Mouse (Mus musculus): ENCODE measurements around the gene Tmem123. TPM values are rescaled to one million over a fixed set of nuclear protein-coding genes. Genes with fewer than 3 reads are reported as not detected.

Gene Tmem123
- polyA plus RNA-seq, 1 experiment from 2014 or later = 84.2 TPM

DNA sequence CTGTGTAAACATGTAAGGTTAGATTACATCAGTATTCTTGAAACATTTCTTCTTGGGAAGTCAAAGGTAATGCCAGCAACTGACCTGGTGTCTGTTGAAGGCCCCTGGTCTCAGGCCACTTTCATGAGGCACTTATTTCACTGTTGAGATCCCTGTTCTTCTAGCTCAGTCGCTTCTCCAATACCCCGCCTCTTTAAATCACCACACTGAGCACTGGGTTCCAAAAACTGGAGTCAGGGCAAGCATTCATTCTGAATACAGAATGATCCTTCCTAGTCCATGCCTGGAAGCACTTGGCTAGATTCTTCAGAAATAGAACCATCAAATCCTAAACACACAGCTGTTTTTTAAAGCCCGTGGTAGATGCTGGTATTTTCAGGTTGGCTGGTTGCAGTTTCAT, 1.1 kb upstream of the Tmem123 start:
- Histone ChIP-seq H3K27ac (replicated peaks) (no peak overlapping the region), H3K4me3 (no peak overlapping the region), H3K4me1 (peaks cover 37% of the 10 kb centered on the region), H3K9ac (no peak overlapping the region), H3K36me3 (no peaks in the 10 kb centered on the region), H3K27me3 (replicated peaks) (no peaks in the 10 kb centered on the region), H3K4me2 (peak overlapping the region; percentile 79; the same call in 1 of the 2 replicates), H3K9me3 (peaks cover 4% of the 10 kb centered on the region)
- no peak for ATAC-seq (ENCODE audit: extremely low read depth, insufficient number of reproducible peaks, low FRiP score, low TSS enrichment)
- 89% methylated on average over 3 of the region's 3 CpGs for WGBS

DNA sequence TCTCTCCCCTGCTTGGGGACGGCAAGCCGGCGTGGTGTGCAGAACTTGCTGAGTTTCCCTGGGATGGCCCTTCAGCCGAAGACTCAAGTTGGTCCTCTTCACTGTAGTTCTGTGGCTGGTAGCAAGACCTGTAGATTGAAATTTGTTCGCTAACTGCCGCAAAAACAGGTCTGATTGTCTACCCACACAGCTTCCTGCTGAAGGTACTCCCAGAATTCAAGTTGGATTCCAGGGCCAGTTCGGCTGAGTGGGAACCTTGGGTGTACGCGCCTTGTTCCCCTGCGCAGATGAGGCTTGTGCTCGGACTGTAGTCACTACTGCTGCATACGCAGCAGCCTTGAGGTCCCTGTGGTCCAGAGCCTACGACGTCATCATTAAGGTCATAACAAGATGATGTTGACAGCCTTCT, 626 bp downstream of the Tmem123 start:
- Histone ChIP-seq H3K4me2 (peak overlapping the region; percentile 79), H3K4me3 (peak overlapping the region; percentile 71), H3K27ac (replicated peaks) (peak overlapping the region; percentile 87), H3K27me3 (replicated peaks) (no peaks in the 10 kb centered on the region), H3K9ac (peak overlapping the region; percentile 86), H3K4me1 (peaks cover 54% of the 10 kb centered on the region), H3K9me3 (no peaks in the 10 kb centered on the region), H3K36me3 (peaks cover 12% of the 10 kb centered on the region)
- under 1% methylated on average over 14 of the region's 14 CpGs for WGBS
- ATAC-seq (ENCODE audit: extremely low read depth, insufficient number of reproducible peaks, low FRiP score, low TSS enrichment) = no peak

DNA sequence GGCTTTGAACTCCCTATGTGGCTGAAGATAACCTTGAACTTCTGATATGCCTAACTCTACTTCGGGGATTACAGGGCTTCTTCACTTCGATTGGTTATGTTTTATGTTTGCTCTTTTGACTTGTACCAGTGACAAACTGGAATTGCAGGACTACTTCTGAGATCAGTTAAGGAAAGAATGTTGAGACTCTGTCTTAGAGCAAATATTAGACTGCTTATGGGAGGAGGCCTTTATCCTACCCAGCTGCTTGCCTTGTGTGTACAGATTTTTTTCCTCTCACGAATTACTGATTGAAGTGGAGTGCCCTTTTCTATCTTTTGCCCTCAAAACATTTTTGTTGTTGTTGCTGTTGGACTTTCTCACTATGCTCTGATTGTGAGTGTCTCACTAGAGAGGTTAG, 1.4 kb downstream of the Tmem123 start:
- H3K4me3 ChIP-seq = peak overlapping the region; percentile 71
- H3K9me3 ChIP-seq = no peaks in the 10 kb centered on the region
- WGBS = 25% methylated on average over 3 of the region's 3 CpGs
- peak overlapping the region; percentile 87; the same call in 1 of the 2 replicates for H3K27ac ChIP-seq (replicated peaks)
- H3K4me2 ChIP-seq = peak overlapping the region; percentile 79
- H3K9ac ChIP-seq = peak overlapping the region; percentile 86
- peaks cover 18% of the 10 kb centered on the region for H3K36me3 ChIP-seq
- ATAC-seq (ENCODE audit: extremely low read depth, insufficient number of reproducible peaks, low FRiP score, low TSS enrichment) = no peak
- peaks cover 62% of the 10 kb centered on the region for H3K4me1 ChIP-seq
- no peaks in the 10 kb centered on the region for H3K27me3 ChIP-seq (replicated peaks)

DNA sequence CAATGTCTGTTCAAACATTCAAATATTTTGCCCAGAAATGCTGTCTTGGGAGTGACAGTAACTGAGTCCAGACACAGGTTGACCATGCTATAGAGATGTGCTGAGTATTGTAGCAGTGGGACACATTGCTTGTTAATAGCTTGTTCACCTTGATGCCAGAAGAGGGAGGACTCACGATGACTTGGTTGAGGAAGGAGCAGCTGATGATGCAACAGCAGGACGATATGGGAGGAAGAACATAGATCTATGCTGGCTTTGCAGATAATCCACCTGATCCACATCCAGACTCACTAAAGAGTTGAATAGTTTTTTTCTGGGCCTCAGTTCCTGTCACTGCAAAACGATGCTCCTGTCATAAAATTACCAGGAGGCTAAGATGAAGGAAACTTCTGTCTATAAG, 2.7 kb downstream of the Tmem123 start:
- Histone ChIP-seq H3K4me2 (no peak overlapping the region), H3K9me3 (no peaks in the 10 kb centered on the region), H3K27ac (replicated peaks) (no peak overlapping the region), H3K9ac (no peak overlapping the region), H3K36me3 (peaks cover 24% of the 10 kb centered on the region), H3K27me3 (replicated peaks) (no peaks in the 10 kb centered on the region), H3K4me1 (peaks cover 69% of the 10 kb centered on the region), H3K4me3 (no peak overlapping the region)
- 61% methylated on average over 3 of the region's 3 CpGs for WGBS
- ATAC-seq (ENCODE audit: extremely low read depth, insufficient number of reproducible peaks, low FRiP score, low TSS enrichment) = no peak

DNA sequence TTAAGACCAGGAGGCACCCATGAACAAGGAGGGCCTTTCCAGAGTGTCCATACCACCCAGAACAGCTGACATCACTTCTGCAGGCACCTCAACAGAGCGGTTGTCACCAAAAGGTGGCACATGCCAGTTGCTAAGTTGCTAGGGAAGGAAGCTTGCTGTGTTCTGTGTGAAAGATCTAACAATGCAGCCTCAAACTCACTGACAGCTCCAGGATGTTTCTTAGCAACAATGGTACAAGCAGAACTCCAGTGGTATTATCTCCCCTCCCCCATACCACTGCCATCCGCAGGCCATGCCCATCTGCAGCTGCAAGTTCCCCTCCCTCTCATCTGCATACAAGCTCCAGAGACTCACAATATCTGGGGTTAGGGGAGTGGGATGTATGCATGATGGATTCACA, 3.7 kb downstream of the Tmem123 start:
- peaks cover 78% of the 10 kb centered on the region for H3K4me1 ChIP-seq
- H3K27me3 ChIP-seq (replicated peaks) = no peaks in the 10 kb centered on the region
- no peak overlapping the region for H3K4me2 ChIP-seq
- no peak overlapping the region for H3K9ac ChIP-seq
- H3K27ac ChIP-seq (replicated peaks) = no peak overlapping the region
- whole genome bisulfite sequencing = 29% methylated on average over 2 of the region's 2 CpGs
- ATAC-seq (ENCODE audit: extremely low read depth, insufficient number of reproducible peaks, low FRiP score, low TSS enrichment) = no peak
- peaks cover 32% of the 10 kb centered on the region for H3K36me3 ChIP-seq
- no peak overlapping the region for H3K4me3 ChIP-seq
- no peaks in the 10 kb centered on the region for H3K9me3 ChIP-seq

DNA sequence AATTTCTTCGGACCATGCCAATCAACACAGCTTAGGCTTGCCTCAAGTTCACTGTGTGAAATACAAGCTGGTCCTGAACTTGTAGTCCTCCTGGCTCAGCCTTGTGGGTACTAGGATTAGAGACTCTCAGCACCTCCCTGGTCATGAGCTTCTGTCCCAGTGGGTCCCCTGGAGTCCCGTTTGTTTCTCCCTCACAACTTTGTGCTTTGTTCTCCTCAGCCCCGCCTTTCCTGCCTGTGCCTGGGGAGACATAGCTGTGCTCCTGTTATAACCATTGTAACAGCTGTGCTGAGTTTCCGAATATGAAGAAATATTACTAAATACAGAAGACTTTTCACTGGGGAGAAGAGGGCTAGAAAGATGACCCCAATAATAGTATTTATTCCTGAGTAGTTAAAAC, 5.2 kb downstream of the Tmem123 start:
- Histone ChIP-seq H3K9ac (no peak overlapping the region), H3K36me3 (peaks cover 48% of the 10 kb centered on the region), H3K4me3 (no peak overlapping the region), H3K4me2 (no peak overlapping the region), H3K4me1 (peaks cover 76% of the 10 kb centered on the region), H3K27me3 (replicated peaks) (no peaks in the 10 kb centered on the region), H3K27ac (replicated peaks) (no peak overlapping the region), H3K9me3 (no peaks in the 10 kb centered on the region)
- ATAC-seq (ENCODE audit: extremely low read depth, insufficient number of reproducible peaks, low FRiP score, low TSS enrichment) = no peak
- WGBS = 65% methylated on average over 4 of the region's 4 CpGs

DNA sequence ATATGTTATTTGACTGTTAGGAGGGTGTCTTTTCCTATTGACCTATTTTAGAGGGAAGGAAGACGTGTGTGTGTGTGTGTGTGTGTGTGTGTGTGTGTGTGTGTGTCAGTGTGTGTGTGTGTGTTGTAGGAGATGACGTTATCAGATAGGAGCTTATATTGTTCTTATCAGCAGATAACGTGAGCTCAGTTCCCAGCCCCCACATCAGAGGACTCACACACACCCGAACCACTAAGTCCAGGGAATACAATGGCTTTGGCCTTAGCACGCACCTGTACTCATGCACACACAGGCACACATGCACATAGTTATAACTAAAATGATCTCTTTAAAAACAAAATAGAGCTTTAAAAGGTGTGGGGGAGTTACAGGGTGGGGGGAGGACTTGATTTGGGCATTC, 5.7 kb downstream of the Tmem123 start:
- Histone ChIP-seq H3K9ac (no peak overlapping the region), H3K9me3 (no peaks in the 10 kb centered on the region), H3K27ac (replicated peaks) (0 out of 2 replicates have a peak overlapping the region, but pooled peaks have one; percentile 16), H3K36me3 (peaks cover 52% of the 10 kb centered on the region), H3K27me3 (replicated peaks) (no peaks in the 10 kb centered on the region), H3K4me3 (no peak overlapping the region), H3K4me1 (peaks cover 79% of the 10 kb centered on the region), H3K4me2 (peak overlapping the region; percentile 2; the same call in 1 of the 2 replicates)
- no peak for ATAC-seq (ENCODE audit: extremely low read depth, insufficient number of reproducible peaks, low FRiP score, low TSS enrichment)
- 68% methylated on average over 5 of the region's 5 CpGs for whole genome bisulfite sequencing

DNA sequence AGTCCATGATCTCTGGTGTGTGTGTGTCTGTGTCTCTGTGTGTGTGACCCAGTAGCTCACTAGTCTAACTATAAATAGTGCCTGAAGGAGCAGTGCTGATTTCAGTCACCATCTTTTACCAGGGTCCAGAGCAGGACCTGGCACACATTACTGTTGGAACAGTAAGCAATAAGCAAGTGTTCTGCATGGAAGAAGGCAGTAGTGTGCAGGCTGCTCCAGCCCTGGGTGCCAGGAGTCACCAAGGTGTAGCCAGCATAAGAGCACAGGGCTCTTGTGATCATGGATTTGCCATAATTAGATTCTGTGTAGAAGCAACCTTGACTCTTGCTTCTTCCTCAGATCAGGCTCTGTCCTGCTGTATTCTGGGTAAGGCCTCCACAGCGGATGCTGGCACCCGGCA, 8.5 kb downstream of the Tmem123 start:
- Histone ChIP-seq H3K9me3 (no peaks in the 10 kb centered on the region), H3K4me3 (no peak overlapping the region), H3K4me2 (no peak overlapping the region), H3K9ac (no peak overlapping the region), H3K27me3 (replicated peaks) (no peaks in the 10 kb centered on the region), H3K4me1 (peaks cover 59% of the 10 kb centered on the region), H3K36me3 (peaks cover 71% of the 10 kb centered on the region), H3K27ac (replicated peaks) (peak overlapping the region; percentile 16)
- 93% methylated on average over 2 of the region's 2 CpGs for WGBS
- ATAC-seq (ENCODE audit: extremely low read depth, insufficient number of reproducible peaks, low FRiP score, low TSS enrichment) = no peak

DNA sequence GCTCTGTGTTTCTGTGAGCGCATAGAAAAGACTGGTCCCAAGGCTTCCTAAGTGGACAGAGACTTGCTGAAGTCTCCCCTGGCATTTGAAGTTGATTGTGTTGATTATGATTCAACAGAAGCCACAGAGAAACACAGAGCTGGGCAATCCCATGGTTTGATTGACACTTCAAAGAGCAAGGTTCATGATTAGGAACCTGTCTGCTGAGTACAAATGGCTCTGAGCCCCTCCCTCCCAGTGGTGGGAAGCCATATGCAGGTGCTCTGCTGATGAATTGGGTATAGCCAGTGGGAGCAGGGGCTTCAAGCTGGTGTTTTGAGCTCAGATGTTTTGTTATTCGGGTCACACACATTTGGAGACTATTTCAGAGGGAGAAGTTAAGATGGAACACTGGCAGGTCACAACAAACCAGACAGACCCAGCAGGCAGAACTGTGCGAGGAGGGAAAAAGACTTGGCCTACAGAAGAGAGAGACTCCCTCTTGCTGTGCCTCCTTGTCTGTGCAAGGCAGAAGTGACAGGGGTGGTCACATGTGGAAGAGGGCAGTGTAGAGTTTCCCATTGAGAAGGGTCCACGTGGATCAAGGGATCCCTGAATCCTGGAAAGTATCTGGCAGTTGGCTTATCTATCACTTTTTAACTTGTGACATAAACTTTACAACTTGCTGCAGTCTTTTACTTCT, 9.1 kb downstream of the Tmem123 start:
- Histone ChIP-seq H3K4me2 (no peak overlapping the region), H3K36me3 (peaks cover 76% of the 10 kb centered on the region), H3K9ac (no peak overlapping the region), H3K9me3 (no peaks in the 10 kb centered on the region), H3K4me1 (peaks cover 54% of the 10 kb centered on the region), H3K4me3 (no peak overlapping the region), H3K27me3 (replicated peaks) (no peaks in the 10 kb centered on the region), H3K27ac (replicated peaks) (0 out of 2 replicates have a peak overlapping the region, but pooled peaks have one; percentile 16)
- no peak for ATAC-seq (ENCODE audit: extremely low read depth, insufficient number of reproducible peaks, low FRiP score, low TSS enrichment)
- 81% methylated on average over 4 of the region's 4 CpGs for WGBS

DNA sequence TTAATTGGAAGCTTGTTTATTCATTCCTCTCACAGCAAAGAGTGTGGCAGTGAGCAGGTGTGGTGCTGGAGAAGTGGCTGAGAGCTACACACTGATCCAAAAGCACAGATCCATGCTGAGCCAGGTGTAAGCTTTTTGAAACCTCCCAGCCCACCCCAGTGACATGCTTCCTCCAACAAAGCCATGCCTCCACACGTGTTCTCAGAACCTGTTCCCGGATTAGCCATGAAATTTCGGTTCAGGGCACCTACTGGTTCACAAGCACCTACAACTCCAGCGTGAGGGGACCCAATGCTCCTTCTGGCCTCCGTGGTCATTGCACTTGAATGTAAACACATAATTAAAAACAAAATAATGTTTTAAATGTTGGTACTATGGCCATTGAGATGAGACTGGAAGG, 9.8 kb downstream of the Tmem123 start:
- 88% methylated on average over 5 of the region's 5 CpGs for WGBS
- peaks cover 79% of the 10 kb centered on the region for H3K36me3 ChIP-seq

DNA sequence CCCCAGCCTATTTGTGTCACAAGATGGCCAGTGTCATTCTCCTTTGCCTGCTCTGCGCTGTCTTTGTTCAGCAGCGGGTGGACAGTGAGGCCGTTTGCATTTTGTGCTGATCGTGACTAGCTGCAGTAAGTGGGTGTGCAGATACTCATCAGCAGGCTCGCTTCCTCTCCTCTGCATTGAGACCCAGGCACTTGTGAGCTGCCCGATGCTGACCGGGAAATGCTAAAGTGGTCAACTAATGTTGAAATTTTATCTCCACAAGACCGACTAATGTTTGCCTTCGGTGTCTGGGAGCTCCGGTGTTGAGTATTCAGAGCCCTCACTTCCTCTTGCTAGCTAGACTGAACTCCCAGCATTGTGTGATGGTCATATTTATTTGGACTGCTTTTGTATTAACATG, 10.7 kb downstream of the Tmem123 start:
- H3K4me2 ChIP-seq = 0 out of 2 replicates have a peak overlapping the region, but pooled peaks have one; percentile 9
- no peak for ATAC-seq (ENCODE audit: extremely low read depth, insufficient number of reproducible peaks, low FRiP score, low TSS enrichment)
- H3K27me3 ChIP-seq (replicated peaks) = no peaks in the 10 kb centered on the region
- 54% methylated on average over 10 of the region's 10 CpGs for WGBS
- peaks cover 38% of the 10 kb centered on the region for H3K4me1 ChIP-seq
- H3K27ac ChIP-seq (replicated peaks) = no peak overlapping the region
- H3K9ac ChIP-seq = no peak overlapping the region
- H3K36me3 ChIP-seq = peaks cover 78% of the 10 kb centered on the region
- no peaks in the 10 kb centered on the region for H3K9me3 ChIP-seq
- no peak overlapping the region for H3K4me3 ChIP-seq

More for the DNA sequence above, 9.8 kb downstream of the Tmem123 start:
- Histone ChIP-seq H3K4me2 (no peak overlapping the region), H3K4me1 (peaks cover 46% of the 10 kb centered on the region), H3K27me3 (replicated peaks) (no peaks in the 10 kb centered on the region), H3K4me3 (no peak overlapping the region), H3K27ac (replicated peaks) (no peak overlapping the region), H3K9ac (no peak overlapping the region), H3K9me3 (no peaks in the 10 kb centered on the region)
- no peak for ATAC-seq (ENCODE audit: extremely low read depth, insufficient number of reproducible peaks, low FRiP score, low TSS enrichment)

DNA sequence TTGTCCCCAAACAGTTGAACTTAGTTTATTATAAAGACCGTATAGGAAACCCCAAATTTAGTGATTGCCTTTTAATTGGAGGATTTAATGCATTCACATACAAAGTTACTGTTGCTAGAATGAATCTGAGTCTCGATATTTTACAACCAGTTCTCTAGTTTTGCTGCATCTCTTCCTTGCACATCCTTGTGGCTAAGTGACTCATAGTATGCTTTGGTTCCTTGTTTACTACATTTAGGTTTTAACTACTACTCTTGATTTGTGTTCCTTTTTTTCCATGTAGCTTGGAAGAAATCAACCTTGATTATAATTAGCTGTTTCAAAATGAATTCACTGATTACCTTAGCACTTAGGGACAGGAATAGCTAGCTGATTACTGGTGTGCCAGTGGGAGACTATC, 11.2 kb downstream of the Tmem123 start:
- ATAC-seq (ENCODE audit: extremely low read depth, insufficient number of reproducible peaks, low FRiP score, low TSS enrichment) = no peak
- 85% methylated on average over 2 of the region's 2 CpGs for WGBS

More for the DNA sequence above, 11.2 kb downstream of the Tmem123 start:
- Histone ChIP-seq H3K9me3 (no peaks in the 10 kb centered on the region), H3K4me2 (no peak overlapping the region), H3K36me3 (peaks cover 77% of the 10 kb centered on the region), H3K27ac (replicated peaks) (no peak overlapping the region), H3K4me1 (peaks cover 33% of the 10 kb centered on the region), H3K27me3 (replicated peaks) (no peaks in the 10 kb centered on the region), H3K9ac (no peak overlapping the region), H3K4me3 (no peak overlapping the region)

Measured in heart, embryonic 13.5 days (tissue).